Mouse (Mus musculus): Measurements from ENCODE around the gene Ghrh.

DNA sequence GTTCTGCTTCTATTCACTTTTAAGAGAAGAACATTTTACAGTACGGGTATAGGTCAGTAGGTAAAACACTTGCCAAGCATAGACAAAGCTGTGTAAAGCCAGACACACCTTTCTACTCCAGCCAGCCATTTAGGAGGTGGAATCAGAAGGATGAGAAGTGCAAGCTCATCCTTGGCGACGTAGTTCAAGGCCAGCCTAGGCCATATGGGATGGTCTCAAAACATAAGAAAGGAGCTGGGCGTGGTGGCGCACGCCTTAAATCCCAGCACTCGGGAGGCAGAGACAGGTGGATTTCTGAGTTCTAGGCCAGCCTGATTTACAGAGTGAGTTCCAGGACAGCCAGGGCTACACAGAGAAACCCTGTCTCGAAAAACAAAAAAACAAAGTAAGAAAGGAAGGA, 37.7 kb downstream of the Ghrh start:
- TF ChIP-seq MXI1 (IDR thresholded peaks at IDR 0.05; ENCODE audit: low read depth, low read length), result no peak
- no peak for TF ChIP-seq CTCF (conservative IDR thresholded peaks at IDR 0.05 in 1 of 2, IDR thresholded peaks at IDR 0.05 in 1 of 2; ENCODE audit: low read depth in 2 of 2, low read length in 2 of 2)
- no peak for TF ChIP-seq MAZ (IDR thresholded peaks at IDR 0.05; ENCODE audit: low read depth, low read length)

Data from CH12.LX (cell line).